Mouse (Mus musculus) regulatory T cell (primary cell): Measurements from ENCODE around the gene Prkcq.
"Not testable (repeated sequence)": the region's sequence is repeated elsewhere in the genome, so short reads cannot be mapped to it uniquely, and the experiment has no call there.

Experiments
- in situ Hi-C: fragments of 300-600 bp; cut with MboI, MseI; formaldehyde crosslinking; loops from one replicate; pipeline ENCODE4 v1.15.1; 2025; ENCODE audit warnings: high pct_unique_total_duplicates

Gene Prkcq

GRCm38 (mm10) chr2:11288531-11288846 is 116.6 kb downstream of the Prkcq start:
- in situ Hi-C loops: loop anchor here (5.0 kb wide), 1 partner anchor 176 kb away; no protein-coding TSS in a partner anchor

GRCm38 (mm10) chr2:11290931-11291330 is 119.0 kb downstream of the Prkcq start:
- in situ Hi-C loops: no loop called here

GRCm38 (mm10) chr2:11291570-11292405 is 119.9 kb downstream of the Prkcq start:
- in situ Hi-C loops: no loop called here

GRCm38 (mm10) chr2:11293144-11293543 is 121.2 kb downstream of the Prkcq start:
- in situ Hi-C loops: no loop called here

GRCm38 (mm10) chr2:11294643-11295191 is 122.8 kb downstream of the Prkcq start:
- in situ Hi-C loops: no loop called here

GRCm38 (mm10) chr2:11298811-11299210 is 126.9 kb downstream of the Prkcq start:
- in situ Hi-C loops: no loop called here

- in situ Hi-C loops: no loop called here
Measured at GRCm38 (mm10) chr2:11299366-11299765, 127.5 kb downstream of the Prkcq start.

GRCm38 (mm10) chr2:11300362-11300761 is 128.5 kb downstream of the Prkcq start:
- in situ Hi-C loops: loop anchor here (10.0 kb wide), 1 partner anchor 1814 kb away; no protein-coding TSS in a partner anchor

GRCm38 (mm10) chr2:11320241-11320640 is 148.3 kb downstream of the Prkcq start:
- in situ Hi-C loops: loop anchor here (5.0 kb wide), 1 partner anchor 533 kb away; no protein-coding TSS in a partner anchor

- in situ Hi-C loops: loop anchor here (5.0 kb wide), 1 partner anchor 535 kb away; no protein-coding TSS in a partner anchor
Measured at GRCm38 (mm10) chr2:11322396-11322795, 150.5 kb downstream of the Prkcq start.

GRCm38 (mm10) chr2:11327280-11327679 is 155.4 kb downstream of the Prkcq start:
- in situ Hi-C loops: no loop called here

GRCm38 (mm10) chr2:11329407-11330224 is 157.7 kb downstream of the Prkcq start:
- in situ Hi-C loops: loop anchor here (5.0 kb wide), 3 partner anchors 98 to 353 kb away; no protein-coding TSS in a partner anchor

- in situ Hi-C loops: loop anchor here (5.0 kb wide), 3 partner anchors 96 to 351 kb away; no protein-coding TSS in a partner anchor
Measured at GRCm38 (mm10) chr2:11331528-11332446, 159.9 kb downstream of the Prkcq start.

GRCm38 (mm10) chr2:11332469-11332868 is 160.6 kb downstream of the Prkcq start:
- in situ Hi-C loops: loop anchor here (5.0 kb wide), 3 partner anchors 95 to 350 kb away; no protein-coding TSS in a partner anchor

- in situ Hi-C loops: loop anchor here (5.0 kb wide), 3 partner anchors 94 to 349 kb away; no protein-coding TSS in a partner anchor
Measured at GRCm38 (mm10) chr2:11333301-11334017, 161.6 kb downstream of the Prkcq start.

GRCm38 (mm10) chr2:11336320-11336719 is 164.4 kb downstream of the Prkcq start:
- in situ Hi-C loops: no loop called here

- in situ Hi-C loops: no loop called here
Measured at GRCm38 (mm10) chr2:11338931-11339839, 167.3 kb downstream of the Prkcq start.

GRCm38 (mm10) chr2:11344691-11345090 is 172.8 kb downstream of the Prkcq start:
- in situ Hi-C loops: no loop called here

- in situ Hi-C loops: not testable (repeated sequence)
Measured at GRCm38 (mm10) chr2:11346419-11346818, 174.5 kb downstream of the Prkcq start.
